Mouse (Mus musculus): ENCODE measurements around the gene Dyrk1a. TPM values are rescaled to one million over a fixed set of nuclear protein-coding genes. Genes with fewer than 3 reads are reported as not detected.

Dyrk1a gene
- polyA plus RNA-seq, 1 experiment: 25.5 TPM

- Histone ChIP-seq H3K27ac (ENCODE audit: insufficient read depth, low read depth, low read length) (no peak overlapping the region), H3K36me3 (ENCODE audit: control insufficient read depth, insufficient read depth, low read length) (no peaks in the 10 kb centered on the region), H3K4me3 (ENCODE audit: insufficient read depth, low read depth, low read length) (no peak overlapping the region), H3K27me3 (replicated peaks; ENCODE audit: control insufficient read depth, insufficient read depth, low read length) (no peaks in the 10 kb centered on the region), H3K4me1 (ENCODE audit: control insufficient read depth, insufficient read depth, low read length) (no peaks in the 10 kb centered on the region; the same call in 1 of the 2 replicates)
- TF ChIP-seq POLR2A (IDR thresholded peaks at IDR 0.05; ENCODE audit: low read depth, low read length) (no peak), CTCF (conservative IDR thresholded peaks at IDR 0.05; ENCODE audit: insufficient read depth, insufficient read length, low read depth, low read length) (no peak)
- 76% methylated on average over 4 of the region's 4 CpGs for WGBS
- DNase-seq: no peak
Observed at GRCm38 (mm10) chr16:94701141-94701540, 131.3 kb downstream of the Dyrk1a start.

DNA sequence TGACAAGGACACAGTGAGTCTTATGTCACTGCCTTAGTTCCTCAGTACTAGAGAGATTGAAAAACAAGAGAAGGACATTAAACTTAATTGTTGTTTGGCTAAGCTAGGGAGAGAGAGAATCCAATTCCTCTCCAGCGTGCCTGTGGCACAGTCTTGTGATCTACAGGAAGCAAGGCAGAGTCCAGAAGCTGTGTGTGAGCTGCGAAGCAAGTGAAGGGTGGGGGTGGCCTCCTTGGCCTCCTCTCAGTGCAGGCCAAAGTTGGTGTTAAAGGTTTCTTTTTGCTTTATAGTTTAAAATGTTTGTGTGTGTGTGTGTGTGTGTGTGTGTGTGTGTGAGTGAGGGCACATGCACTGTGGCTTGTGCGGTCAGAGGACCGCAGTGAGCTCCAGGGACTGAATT lies 132.2 kb downstream of the Dyrk1a start:
- H3K36me3 ChIP-seq (ENCODE audit: control insufficient read depth, insufficient read depth, low read length): no peaks in the 10 kb centered on the region
- WGBS: 53% methylated on average over 4 of the region's 4 CpGs
- no peak overlapping the region for H3K4me3 ChIP-seq (ENCODE audit: insufficient read depth, low read depth, low read length)
- H3K27me3 ChIP-seq (replicated peaks; ENCODE audit: control insufficient read depth, insufficient read depth, low read length): no peaks in the 10 kb centered on the region
- peak; percentile 38 for DNase-seq
- H3K27ac ChIP-seq (ENCODE audit: insufficient read depth, low read depth, low read length): no peak overlapping the region
- H3K4me1 ChIP-seq (ENCODE audit: control insufficient read depth, insufficient read depth, low read length): no peaks in the 10 kb centered on the region; the same call in 1 of the 2 replicates
- TF ChIP-seq POLR2A (IDR thresholded peaks at IDR 0.05; ENCODE audit: low read depth, low read length) (no peak), CTCF (conservative IDR thresholded peaks at IDR 0.05; ENCODE audit: insufficient read depth, insufficient read length, low read depth, low read length) (no peak)

DNA sequence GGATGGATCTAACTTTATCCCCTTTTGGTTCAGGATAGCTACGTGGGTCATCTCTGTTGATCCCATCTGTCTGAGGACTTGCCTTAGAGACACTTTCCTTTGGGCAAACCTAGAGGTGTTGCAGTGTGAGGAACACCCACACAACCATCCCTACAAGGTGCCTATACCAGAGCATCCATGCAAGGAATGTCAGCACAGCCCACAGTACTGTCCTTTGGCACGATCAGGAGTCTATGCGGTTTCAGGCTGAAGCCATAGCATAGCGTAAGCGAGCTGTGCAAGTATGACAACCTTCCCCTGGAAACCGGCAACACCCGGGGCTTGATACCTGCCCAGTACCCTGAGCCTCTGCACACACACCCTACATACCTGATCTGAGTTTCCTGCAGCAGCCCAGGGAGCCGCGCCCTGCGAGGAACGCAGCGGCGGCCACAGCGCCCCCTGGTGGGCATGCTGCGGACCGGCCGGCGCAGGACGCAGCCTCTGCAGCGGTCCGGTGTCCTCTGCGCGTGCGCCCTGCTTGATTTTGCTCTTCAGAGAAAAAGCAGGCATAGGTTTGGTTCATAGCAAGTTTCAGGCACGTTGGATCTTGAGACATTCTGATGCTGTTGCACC lies 143.8 kb downstream of the Dyrk1a start:
- TF ChIP-seq POLR2A (IDR thresholded peaks at IDR 0.05; ENCODE audit: low read depth, low read length) (no peak), CTCF (conservative IDR thresholded peaks at IDR 0.05; ENCODE audit: insufficient read depth, insufficient read length, low read depth, low read length) (peak; percentile 79)
- Histone ChIP-seq H3K27me3 (replicated peaks; ENCODE audit: control insufficient read depth, insufficient read depth, low read length) (no peaks in the 10 kb centered on the region), H3K4me3 (ENCODE audit: insufficient read depth, low read depth, low read length) (peak overlapping the region; percentile 11; the same call in 1 of the 2 replicates), H3K27ac (ENCODE audit: insufficient read depth, low read depth, low read length) (no peak overlapping the region), H3K36me3 (ENCODE audit: control insufficient read depth, insufficient read depth, low read length) (no peaks in the 10 kb centered on the region), H3K4me1 (ENCODE audit: control insufficient read depth, insufficient read depth, low read length) (no peaks in the 10 kb centered on the region)
- 8% methylated on average over 25 of the region's 25 CpGs for WGBS
- DNase-seq: peak; percentile 76

DNA sequence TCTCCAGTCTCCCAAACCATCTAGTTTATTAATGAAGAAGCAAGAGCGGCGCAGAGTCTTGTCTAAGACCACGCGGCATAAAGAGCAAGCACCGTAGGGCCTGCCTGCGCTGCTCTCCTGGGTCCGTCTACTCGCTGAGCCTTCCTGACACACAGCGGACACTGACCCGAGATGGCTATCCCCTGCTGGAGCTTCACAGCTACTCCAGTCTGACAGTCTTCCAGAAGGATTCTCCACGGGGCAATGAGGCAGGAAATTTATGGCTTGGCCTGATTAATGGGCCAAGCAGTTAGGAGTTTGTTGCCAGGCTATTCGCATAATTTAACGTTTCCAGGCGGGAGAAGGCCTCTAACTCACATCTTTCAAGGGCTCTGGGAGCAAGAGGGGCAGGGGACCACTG lies 144.7 kb downstream of the Dyrk1a start:
- peak; percentile 36 for DNase-seq
- Histone ChIP-seq H3K4me3 (ENCODE audit: insufficient read depth, low read depth, low read length) (no peak overlapping the region), H3K27ac (ENCODE audit: insufficient read depth, low read depth, low read length) (no peak overlapping the region), H3K36me3 (ENCODE audit: control insufficient read depth, insufficient read depth, low read length) (no peaks in the 10 kb centered on the region), H3K27me3 (replicated peaks; ENCODE audit: control insufficient read depth, insufficient read depth, low read length) (no peaks in the 10 kb centered on the region), H3K4me1 (ENCODE audit: control insufficient read depth, insufficient read depth, low read length) (no peaks in the 10 kb centered on the region)
- no peak for TF ChIP-seq POLR2A (IDR thresholded peaks at IDR 0.05; ENCODE audit: low read depth, low read length)
- WGBS: 23% methylated on average over 14 of the region's 14 CpGs

DNA sequence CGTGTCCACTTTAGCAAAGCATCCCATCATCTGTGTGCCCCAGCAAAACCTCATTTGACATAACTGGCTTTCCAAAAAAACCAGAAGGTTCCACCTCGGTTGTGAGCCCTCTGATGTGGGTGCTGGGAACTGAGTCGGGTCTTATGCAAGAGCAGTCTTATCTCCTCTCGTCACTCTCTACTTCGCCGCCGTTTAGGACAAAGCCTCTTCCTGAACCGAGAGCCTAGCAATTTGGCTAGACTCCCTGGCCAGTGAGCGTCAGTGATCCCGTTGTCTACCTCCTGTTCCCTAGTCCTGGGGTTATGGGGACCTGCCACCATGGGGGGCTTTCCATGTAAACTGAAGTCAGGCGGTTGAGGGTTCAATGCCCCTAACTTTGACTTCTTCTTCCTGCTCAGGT lies 147.2 kb downstream of the Dyrk1a start:
- TF ChIP-seq POLR2A (IDR thresholded peaks at IDR 0.05; ENCODE audit: low read depth, low read length) (no peak), CTCF (conservative IDR thresholded peaks at IDR 0.05; ENCODE audit: insufficient read depth, insufficient read length, low read depth, low read length) (no peak)
- H3K27ac ChIP-seq (ENCODE audit: insufficient read depth, low read depth, low read length): no peak overlapping the region
- H3K4me3 ChIP-seq (ENCODE audit: insufficient read depth, low read depth, low read length): no peak overlapping the region
- no peaks in the 10 kb centered on the region for H3K4me1 ChIP-seq (ENCODE audit: control insufficient read depth, insufficient read depth, low read length)
- WGBS: 95% methylated on average over 11 of the region's 11 CpGs
- H3K27me3 ChIP-seq (replicated peaks; ENCODE audit: control insufficient read depth, insufficient read depth, low read length): no peaks in the 10 kb centered on the region
- no peak for DNase-seq
- no peaks in the 10 kb centered on the region for H3K36me3 ChIP-seq (ENCODE audit: control insufficient read depth, insufficient read depth, low read length)

DNA sequence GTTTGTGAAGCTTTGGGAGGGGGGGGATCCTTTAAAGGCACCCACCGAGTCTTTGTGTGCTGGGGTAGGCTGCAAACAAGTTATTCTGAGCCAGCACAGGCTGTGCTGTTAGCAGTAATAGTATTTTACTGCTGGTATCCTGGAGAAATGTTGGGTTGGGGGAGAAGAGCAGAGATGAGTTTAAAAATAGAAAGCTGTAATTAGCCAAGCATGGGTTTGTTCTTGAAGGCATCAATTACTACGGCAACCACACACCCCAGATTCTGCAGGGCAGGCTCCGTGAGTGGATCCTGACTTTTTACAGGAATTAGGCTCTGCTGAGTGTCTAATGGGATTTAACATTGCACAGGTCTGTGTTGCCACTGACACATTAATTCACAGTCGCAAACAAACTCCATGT lies 149.1 kb downstream of the Dyrk1a start:
- no peaks in the 10 kb centered on the region for H3K36me3 ChIP-seq (ENCODE audit: control insufficient read depth, insufficient read depth, low read length)
- peaks cover 2% of the 10 kb centered on the region; the same call in 1 of the 2 replicates for H3K4me1 ChIP-seq (ENCODE audit: control insufficient read depth, insufficient read depth, low read length)
- TF ChIP-seq CTCF (conservative IDR thresholded peaks at IDR 0.05; ENCODE audit: insufficient read depth, insufficient read length, low read depth, low read length): no peak
- TF ChIP-seq POLR2A (IDR thresholded peaks at IDR 0.05; ENCODE audit: low read depth, low read length): no peak
- WGBS: 56% methylated on average over 4 of the region's 4 CpGs
- no peak for DNase-seq
- no peak overlapping the region for H3K27ac ChIP-seq (ENCODE audit: insufficient read depth, low read depth, low read length)
- H3K4me3 ChIP-seq (ENCODE audit: insufficient read depth, low read depth, low read length): no peak overlapping the region
- H3K27me3 ChIP-seq (replicated peaks; ENCODE audit: control insufficient read depth, insufficient read depth, low read length): no peaks in the 10 kb centered on the region

DNA sequence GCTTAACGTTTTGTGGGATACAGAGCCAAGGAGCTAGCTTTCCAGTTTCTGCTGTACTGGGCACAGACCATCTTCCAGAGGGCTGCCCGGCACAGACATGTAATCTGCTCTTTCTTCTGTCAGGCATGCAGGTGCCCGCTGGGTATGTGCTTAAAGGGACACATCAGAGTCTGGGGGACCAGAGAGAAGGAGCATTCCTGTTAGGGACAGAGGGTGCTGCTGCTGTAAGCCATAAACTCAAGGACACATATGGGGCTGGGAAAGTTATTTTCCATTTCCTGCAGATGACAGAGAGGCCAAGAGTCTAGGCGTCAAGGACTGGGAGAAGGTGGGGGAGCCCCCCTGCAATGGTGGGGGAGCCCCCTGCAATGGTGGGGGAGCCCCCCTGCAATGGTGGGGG lies 149.7 kb downstream of the Dyrk1a start:
- 73% methylated on average over 4 of the region's 4 CpGs for WGBS
- no peaks in the 10 kb centered on the region for H3K36me3 ChIP-seq (ENCODE audit: control insufficient read depth, insufficient read depth, low read length)

More for the DNA sequence above, 149.7 kb downstream of the Dyrk1a start:
- TF ChIP-seq POLR2A (IDR thresholded peaks at IDR 0.05; ENCODE audit: low read depth, low read length) (no peak), CTCF (conservative IDR thresholded peaks at IDR 0.05; ENCODE audit: insufficient read depth, insufficient read length, low read depth, low read length) (no peak)
- H3K4me3 ChIP-seq (ENCODE audit: insufficient read depth, low read depth, low read length): no peak overlapping the region
- H3K27me3 ChIP-seq (replicated peaks; ENCODE audit: control insufficient read depth, insufficient read depth, low read length): no peaks in the 10 kb centered on the region
- H3K27ac ChIP-seq (ENCODE audit: insufficient read depth, low read depth, low read length): no peak overlapping the region
- no peak for DNase-seq
- H3K4me1 ChIP-seq (ENCODE audit: control insufficient read depth, insufficient read depth, low read length): peaks cover 3% of the 10 kb centered on the region; the same call in 1 of the 2 replicates

All from kidney, adult 2 months (tissue).